Mouse (Mus musculus): Measurements from ENCODE around the gene Zcrb1. TPM values are rescaled to one million over a fixed set of nuclear protein-coding genes. Genes with fewer than 3 reads are reported as not detected.

Zcrb1 gene
- total and polyA plus RNA-seq, 2 experiments from 2014 or later: 17.8 to 136 TPM

GRCm38 (mm10) chr15:93406492-93406891, 8.4 kb upstream of the Zcrb1 start:
- H3K9ac ChIP-seq (replicated peaks; ENCODE audit: low read depth, low read length): no peak overlapping the region
- H3K4me3 ChIP-seq (ENCODE audit: low read depth, low read length): no peak overlapping the region
- no peaks in the 10 kb centered on the region for H3K27me3 ChIP-seq (ENCODE audit: control insufficient read depth, insufficient read depth, low read length)
- H3K9me3 ChIP-seq (replicated peaks; ENCODE audit: control insufficient read depth, low read length): no peaks in the 10 kb centered on the region
- WGBS: 85% methylated on average over 5 of the region's 5 CpGs
- no peaks in the 10 kb centered on the region for H3K4me1 ChIP-seq (ENCODE audit: control insufficient read depth, insufficient read depth)
- no peak for TF ChIP-seq CTCF (IDR thresholded peaks at IDR 0.05; ENCODE audit: low read depth)
- TF ChIP-seq EP300 (IDR thresholded peaks at IDR 0.05; ENCODE audit: low read depth): no peak
- DNase-seq (ENCODE audit: low spot score) (no peak), ATAC-seq (ENCODE audit: insufficient read depth, low read depth) (no peak)
- H3K36me3 ChIP-seq (replicated peaks; ENCODE audit: control insufficient read depth, insufficient read depth, low read length): 0 out of 2 replicates have a peak, but pooled peaks cover 5% of the 10 kb centered on the region
- no peak overlapping the region for H3K4me2 ChIP-seq (ENCODE audit: low read depth, low read length)
- no peak overlapping the region for H3K27ac ChIP-seq (ENCODE audit: low read depth)

GRCm38 (mm10) chr15:93405446-93405986, 7.4 kb upstream of the Zcrb1 start:
- H3K4me3 ChIP-seq (ENCODE audit: low read depth, low read length): no peak overlapping the region
- WGBS: 85% methylated on average over 7 of the region's 7 CpGs
- H3K27me3 ChIP-seq (ENCODE audit: control insufficient read depth, insufficient read depth, low read length): no peaks in the 10 kb centered on the region
- no peaks in the 10 kb centered on the region for H3K36me3 ChIP-seq (replicated peaks; ENCODE audit: control insufficient read depth, insufficient read depth, low read length)
- no peaks in the 10 kb centered on the region for H3K4me1 ChIP-seq (ENCODE audit: control insufficient read depth, insufficient read depth)
- H3K9ac ChIP-seq (replicated peaks; ENCODE audit: low read depth, low read length): no peak overlapping the region
- no peak overlapping the region for H3K27ac ChIP-seq (ENCODE audit: low read depth)
- ATAC-seq (ENCODE audit: insufficient read depth, low read depth) (no peak), DNase-seq (ENCODE audit: low spot score) (no peak)
- TF ChIP-seq CTCF (IDR thresholded peaks at IDR 0.05; ENCODE audit: low read depth): no peak
- TF ChIP-seq EP300 (IDR thresholded peaks at IDR 0.05; ENCODE audit: low read depth): no peak
- no peaks in the 10 kb centered on the region for H3K9me3 ChIP-seq (replicated peaks; ENCODE audit: control insufficient read depth, low read length)
- no peak overlapping the region for H3K4me2 ChIP-seq (ENCODE audit: low read depth, low read length)

DNA sequence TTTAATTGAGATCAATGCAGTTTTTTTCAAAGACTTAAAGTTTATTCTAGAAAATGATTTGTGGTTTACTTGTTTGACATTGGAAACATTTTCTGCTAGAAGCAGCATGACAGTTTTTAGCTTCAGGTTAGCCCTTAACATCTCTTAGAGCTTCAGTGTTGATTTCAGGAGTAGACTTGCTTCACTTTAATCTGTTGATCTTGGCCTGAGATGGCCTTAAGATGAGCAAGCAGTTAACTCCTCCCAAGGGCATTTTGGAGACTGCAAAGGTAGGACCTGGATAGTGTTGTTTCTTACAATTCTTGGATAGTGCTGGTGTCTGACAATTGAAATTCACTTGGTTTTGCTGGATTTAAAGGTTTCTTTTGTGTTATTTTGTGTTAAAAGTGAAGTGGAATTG, 6.7 kb upstream of the Zcrb1 start:
- DNase-seq (ENCODE audit: low spot score): no peak
- Histone ChIP-seq H3K27ac (ENCODE audit: low read depth) (no peak overlapping the region), H3K4me2 (ENCODE audit: low read depth, low read length) (no peak overlapping the region), H3K9ac (replicated peaks; ENCODE audit: low read depth, low read length) (no peak overlapping the region), H3K9me3 (replicated peaks; ENCODE audit: control insufficient read depth, low read length) (no peaks in the 10 kb centered on the region), H3K27me3 (ENCODE audit: control insufficient read depth, insufficient read depth, low read length) (no peaks in the 10 kb centered on the region), H3K36me3 (replicated peaks; ENCODE audit: control insufficient read depth, insufficient read depth, low read length) (no peaks in the 10 kb centered on the region), H3K4me1 (ENCODE audit: control insufficient read depth, insufficient read depth) (no peaks in the 10 kb centered on the region), H3K4me3 (ENCODE audit: low read depth, low read length) (no peak overlapping the region)
- ATAC-seq (ENCODE audit: insufficient read depth, low read depth): no peak
- TF ChIP-seq EP300 (IDR thresholded peaks at IDR 0.05; ENCODE audit: low read depth): no peak
- no peak for TF ChIP-seq CTCF (IDR thresholded peaks at IDR 0.05; ENCODE audit: low read depth)

GRCm38 (mm10) chr15:93402730-93403129, 4.6 kb upstream of the Zcrb1 start:
- ATAC-seq (ENCODE audit: insufficient read depth, low read depth) (no peak), DNase-seq (ENCODE audit: low spot score) (no peak)
- H3K9ac ChIP-seq (replicated peaks; ENCODE audit: low read depth, low read length): no peak overlapping the region
- H3K4me3 ChIP-seq (ENCODE audit: low read depth, low read length): no peak overlapping the region
- TF ChIP-seq EP300 (IDR thresholded peaks at IDR 0.05; ENCODE audit: low read depth) (no peak), CTCF (IDR thresholded peaks at IDR 0.05; ENCODE audit: low read depth) (no peak)
- H3K27me3 ChIP-seq (ENCODE audit: control insufficient read depth, insufficient read depth, low read length): no peaks in the 10 kb centered on the region
- no peaks in the 10 kb centered on the region for H3K36me3 ChIP-seq (replicated peaks; ENCODE audit: control insufficient read depth, insufficient read depth, low read length)
- H3K9me3 ChIP-seq (replicated peaks; ENCODE audit: control insufficient read depth, low read length): no peaks in the 10 kb centered on the region
- H3K4me1 ChIP-seq (ENCODE audit: control insufficient read depth, insufficient read depth): peaks cover 6% of the 10 kb centered on the region
- H3K4me2 ChIP-seq (ENCODE audit: low read depth, low read length): no peak overlapping the region
- WGBS: 95% methylated on average over 2 of the region's 2 CpGs
- H3K27ac ChIP-seq (ENCODE audit: low read depth): no peak overlapping the region

- no peak overlapping the region for H3K4me2 ChIP-seq (ENCODE audit: low read depth, low read length)
- no peak overlapping the region for H3K4me3 ChIP-seq (ENCODE audit: low read depth, low read length)
- TF ChIP-seq CTCF (IDR thresholded peaks at IDR 0.05; ENCODE audit: low read depth) (no peak), EP300 (IDR thresholded peaks at IDR 0.05; ENCODE audit: low read depth) (no peak)
- no peak for ATAC-seq (ENCODE audit: insufficient read depth, low read depth)
- no peaks in the 10 kb centered on the region for H3K36me3 ChIP-seq (replicated peaks; ENCODE audit: control insufficient read depth, insufficient read depth, low read length)
- H3K9ac ChIP-seq (replicated peaks; ENCODE audit: low read depth, low read length): no peak overlapping the region
- peaks cover 15% of the 10 kb centered on the region for H3K4me1 ChIP-seq (ENCODE audit: control insufficient read depth, insufficient read depth)
- DNase-seq (ENCODE audit: low spot score): no peak
- H3K27ac ChIP-seq (ENCODE audit: low read depth): no peak overlapping the region
- H3K9me3 ChIP-seq (replicated peaks; ENCODE audit: control insufficient read depth, low read length): no peaks in the 10 kb centered on the region
- H3K27me3 ChIP-seq (ENCODE audit: control insufficient read depth, insufficient read depth, low read length): no peaks in the 10 kb centered on the region
- 52% methylated on average over 4 of the region's 4 CpGs for WGBS
Measured at GRCm38 (mm10) chr15:93401446-93401845, 3.3 kb upstream of the Zcrb1 start.

Data from heart, postnatal 0 days (tissue).